Mouse (Mus musculus): ENCODE measurements at regions not wholly inside any gene's neighbourhood (a gene's known extent, or its start where the extent isn't known, plus 50 kb on each side); places are given as distances from the start of the nearest gene placed in this dataset.

- DNase-seq = no peak
- TF ChIP-seq CTCF (IDR thresholded peaks at IDR 0.05; ENCODE audit: borderline replicate concordance, insufficient read depth, low read depth, low read length) (no peak), POLR2A (IDR thresholded peaks at IDR 0.05; ENCODE audit: borderline replicate concordance, insufficient read depth, low read length) (no peak)
- H3K4me3 ChIP-seq (replicated peaks; ENCODE audit: insufficient read depth, low read depth, low read length) = no peak overlapping the region
- no peaks in the 10 kb centered on the region for H3K4me1 ChIP-seq (ENCODE audit: control insufficient read depth, insufficient read depth, low read length)
- WGBS = 75% methylated on average over 2 of the region's 2 CpGs
- no peak overlapping the region for H3K27ac ChIP-seq (ENCODE audit: insufficient read depth, low read length)
- no peaks in the 10 kb centered on the region for H3K27me3 ChIP-seq (ENCODE audit: control insufficient read depth, insufficient read depth, low read length)
Observed at GRCm38 (mm10) chr5:45318026-45318425, 132.0 kb downstream of the Qdpr start.

- Histone ChIP-seq H3K27ac (ENCODE audit: insufficient read depth, low read length) (no peak overlapping the region), H3K27me3 (ENCODE audit: control insufficient read depth, insufficient read depth, low read length) (no peaks in the 10 kb centered on the region), H3K4me3 (replicated peaks; ENCODE audit: insufficient read depth, low read depth, low read length) (no peak overlapping the region), H3K4me1 (ENCODE audit: control insufficient read depth, insufficient read depth, low read length) (no peaks in the 10 kb centered on the region)
- TF ChIP-seq CTCF (IDR thresholded peaks at IDR 0.05; ENCODE audit: borderline replicate concordance, insufficient read depth, low read depth, low read length) (no peak), POLR2A (IDR thresholded peaks at IDR 0.05; ENCODE audit: borderline replicate concordance, insufficient read depth, low read length) (no peak)
- WGBS = 67% methylated on average over 1 of the region's 1 CpGs
- DNase-seq = no peak
Observed at GRCm38 (mm10) chr5:45301120-45301519, 148.9 kb downstream of the Qdpr start.

DNA sequence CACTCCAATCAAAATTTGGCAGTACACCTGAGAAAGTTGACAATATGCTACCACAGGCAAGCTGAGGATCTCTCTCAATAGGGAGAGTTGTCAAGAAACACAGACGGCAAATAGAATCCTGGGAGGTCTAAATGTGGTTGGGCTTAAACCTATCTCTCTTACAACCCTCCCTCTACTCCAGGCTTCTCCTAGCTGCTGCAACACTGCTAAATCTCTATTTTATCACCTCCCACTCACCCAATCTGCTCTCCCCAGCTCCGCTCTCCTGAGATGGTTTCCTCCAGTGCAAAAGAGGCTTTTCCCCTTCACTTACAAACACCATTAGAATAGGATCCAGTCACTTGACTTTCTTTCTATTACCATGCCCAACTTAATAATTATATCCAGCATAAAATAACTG lies 151.2 kb downstream of the Qdpr start:
- H3K27me3 ChIP-seq (ENCODE audit: control insufficient read depth, insufficient read depth, low read length) = no peaks in the 10 kb centered on the region
- no peaks in the 10 kb centered on the region for H3K4me1 ChIP-seq (ENCODE audit: control insufficient read depth, insufficient read depth, low read length)
- 56% methylated on average over 2 of the region's 2 CpGs for WGBS
- no peak for DNase-seq
- TF ChIP-seq POLR2A (IDR thresholded peaks at IDR 0.05; ENCODE audit: borderline replicate concordance, insufficient read depth, low read length) = no peak
- TF ChIP-seq CTCF (IDR thresholded peaks at IDR 0.05; ENCODE audit: borderline replicate concordance, insufficient read depth, low read depth, low read length) = no peak
- H3K4me3 ChIP-seq (replicated peaks; ENCODE audit: insufficient read depth, low read depth, low read length) = no peak overlapping the region
- no peak overlapping the region for H3K27ac ChIP-seq (ENCODE audit: insufficient read depth, low read length)

- TF ChIP-seq CTCF (IDR thresholded peaks at IDR 0.05; ENCODE audit: borderline replicate concordance, insufficient read depth, low read depth, low read length) (no peak), POLR2A (IDR thresholded peaks at IDR 0.05; ENCODE audit: borderline replicate concordance, insufficient read depth, low read length) (no peak)
- no peak overlapping the region for H3K4me3 ChIP-seq (replicated peaks; ENCODE audit: insufficient read depth, low read depth, low read length)
- no peak for DNase-seq
- no peak overlapping the region for H3K27ac ChIP-seq (ENCODE audit: insufficient read depth, low read length)
- 80% methylated on average over 4 of the region's 4 CpGs for WGBS
- H3K4me1 ChIP-seq (ENCODE audit: control insufficient read depth, insufficient read depth, low read length) = no peaks in the 10 kb centered on the region
- H3K27me3 ChIP-seq (ENCODE audit: control insufficient read depth, insufficient read depth, low read length) = no peaks in the 10 kb centered on the region
Observed at GRCm38 (mm10) chr5:45295134-45295533, 154.9 kb downstream of the Qdpr start.

GRCm38 (mm10) chr5:45292833-45293546 lies 157.0 kb downstream of the Qdpr start:
- DNase-seq = no peak
- Histone ChIP-seq H3K27ac (ENCODE audit: insufficient read depth, low read length) (no peak overlapping the region), H3K27me3 (ENCODE audit: control insufficient read depth, insufficient read depth, low read length) (no peaks in the 10 kb centered on the region), H3K4me3 (replicated peaks; ENCODE audit: insufficient read depth, low read depth, low read length) (no peak overlapping the region), H3K4me1 (ENCODE audit: control insufficient read depth, insufficient read depth, low read length) (no peaks in the 10 kb centered on the region)
- 65% methylated on average over 9 of the region's 9 CpGs for WGBS
- no peak for TF ChIP-seq CTCF (IDR thresholded peaks at IDR 0.05; ENCODE audit: borderline replicate concordance, insufficient read depth, low read depth, low read length)
- no peak for TF ChIP-seq POLR2A (IDR thresholded peaks at IDR 0.05; ENCODE audit: borderline replicate concordance, insufficient read depth, low read length)

DNA sequence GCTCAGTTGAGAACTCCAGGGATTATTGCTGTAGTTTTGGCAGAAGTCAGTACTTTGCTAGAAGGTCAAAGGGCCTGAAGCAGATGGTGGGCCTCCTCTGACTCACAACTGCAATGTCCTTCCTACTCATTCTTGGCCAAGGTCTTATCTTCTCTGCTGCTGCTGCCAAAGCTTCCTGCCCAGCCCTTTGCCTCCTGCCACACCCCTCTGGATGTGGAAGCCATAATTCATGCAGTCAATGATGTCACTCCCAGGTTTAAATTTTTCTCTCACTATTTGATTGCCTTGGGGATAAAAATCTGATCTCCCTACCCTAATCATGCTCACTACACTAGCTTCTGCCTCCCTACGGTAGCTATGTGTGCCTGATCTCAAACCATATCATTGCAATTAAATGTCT lies 157.7 kb downstream of the Qdpr start:
- Histone ChIP-seq H3K27me3 (ENCODE audit: control insufficient read depth, insufficient read depth, low read length) (no peaks in the 10 kb centered on the region), H3K4me1 (ENCODE audit: control insufficient read depth, insufficient read depth, low read length) (no peaks in the 10 kb centered on the region), H3K4me3 (replicated peaks; ENCODE audit: insufficient read depth, low read depth, low read length) (no peak overlapping the region), H3K27ac (ENCODE audit: insufficient read depth, low read length) (no peak overlapping the region)
- WGBS = 78% methylated on average over 1 of the region's 1 CpGs
- TF ChIP-seq CTCF (IDR thresholded peaks at IDR 0.05; ENCODE audit: borderline replicate concordance, insufficient read depth, low read depth, low read length) (no peak), POLR2A (IDR thresholded peaks at IDR 0.05; ENCODE audit: borderline replicate concordance, insufficient read depth, low read length) (no peak)
- DNase-seq = no peak

DNA sequence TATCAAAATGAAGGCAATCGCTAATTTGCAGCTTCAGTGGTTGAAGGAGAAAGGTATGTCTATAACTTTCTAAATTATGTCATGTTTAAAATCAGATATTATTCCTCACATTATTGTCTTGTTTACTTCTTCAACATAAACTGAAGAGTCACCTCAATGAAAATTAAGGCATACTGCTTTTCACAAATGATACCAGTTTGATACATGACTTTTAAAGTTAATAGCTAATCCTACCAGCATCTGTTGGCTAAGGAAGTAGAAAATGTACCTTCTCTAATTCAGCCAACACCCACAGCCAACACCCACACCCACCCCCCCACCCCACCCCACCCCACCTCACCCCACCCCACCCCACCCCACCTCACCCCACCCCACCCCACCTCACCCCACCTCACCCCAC lies 158.3 kb downstream of the Qdpr start:
- 98% methylated on average over 1 of the region's 1 CpGs for WGBS
- no peak for DNase-seq
- no peak overlapping the region for H3K27ac ChIP-seq (ENCODE audit: insufficient read depth, low read length)
- TF ChIP-seq CTCF (IDR thresholded peaks at IDR 0.05; ENCODE audit: borderline replicate concordance, insufficient read depth, low read depth, low read length) (no peak), POLR2A (IDR thresholded peaks at IDR 0.05; ENCODE audit: borderline replicate concordance, insufficient read depth, low read length) (no peak)
- no peaks in the 10 kb centered on the region for H3K4me1 ChIP-seq (ENCODE audit: control insufficient read depth, insufficient read depth, low read length)
- no peaks in the 10 kb centered on the region for H3K27me3 ChIP-seq (ENCODE audit: control insufficient read depth, insufficient read depth, low read length)
- H3K4me3 ChIP-seq (replicated peaks; ENCODE audit: insufficient read depth, low read depth, low read length) = no peak overlapping the region

DNA sequence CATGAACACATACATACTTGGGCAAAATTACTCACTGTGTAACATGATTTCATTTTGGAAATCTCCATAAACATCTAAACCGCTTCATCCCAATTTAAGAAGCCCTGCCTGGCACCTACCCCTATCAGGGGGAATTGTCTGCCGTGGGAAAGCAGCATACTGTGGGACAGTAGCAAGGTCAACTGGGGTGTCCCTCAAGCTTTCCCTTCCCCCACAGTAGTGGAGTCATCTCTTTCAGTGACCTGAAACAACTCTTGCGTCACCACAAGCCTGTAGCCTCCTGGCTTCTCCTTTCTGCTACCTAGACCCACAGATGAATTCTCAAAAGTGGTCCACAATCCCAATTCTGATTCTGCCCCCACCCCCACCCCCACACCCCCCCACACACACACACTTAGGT lies 158.8 kb downstream of the Qdpr start:
- no peak for DNase-seq
- TF ChIP-seq POLR2A (IDR thresholded peaks at IDR 0.05; ENCODE audit: borderline replicate concordance, insufficient read depth, low read length) (no peak), CTCF (IDR thresholded peaks at IDR 0.05; ENCODE audit: borderline replicate concordance, insufficient read depth, low read depth, low read length) (no peak)
- 89% methylated on average over 3 of the region's 3 CpGs for WGBS
- no peaks in the 10 kb centered on the region for H3K27me3 ChIP-seq (ENCODE audit: control insufficient read depth, insufficient read depth, low read length)
- H3K4me1 ChIP-seq (ENCODE audit: control insufficient read depth, insufficient read depth, low read length) = no peaks in the 10 kb centered on the region
- H3K4me3 ChIP-seq (replicated peaks; ENCODE audit: insufficient read depth, low read depth, low read length) = no peak overlapping the region
- H3K27ac ChIP-seq (ENCODE audit: insufficient read depth, low read length) = no peak overlapping the region
